Mouse (Mus musculus) brown adipose tissue, adult 24 weeks (tissue): ENCODE results near the gene BC049730. TPM values are rescaled to one million over a fixed set of nuclear protein-coding genes. Genes with fewer than 3 reads are reported as not detected.
"Not testable (repeated sequence)": the region's sequence is repeated elsewhere in the genome, so short reads cannot be mapped to it uniquely, and the experiment has no call there.

ENCODE experiments used
- H3K27ac ChIP-seq: fragments of 200-500 bp; replicated peaks from 2 replicates; pipeline ENCODE4 v1.5.1; 2012; ENCODE audit warnings: low read depth, mild to moderate bottlenecking, low read length
- H3K4me1 ChIP-seq: fragments of 200-500 bp; 2 replicates; pipeline ENCODE4 v1.6.1; 2012; ENCODE audit warnings: low read length, mixed read lengths; ENCODE audit not compliant: control insufficient read depth, insufficient read depth, insufficient read length
- H3K4me3 ChIP-seq: fragments of 200-500 bp; 2 replicates; pipeline ENCODE4 v1.5.1; 2012; ENCODE audit warnings: low read depth, mild to moderate bottlenecking, low read length, moderate library complexity; ENCODE audit not compliant: insufficient read depth
- polyA plus RNA-seq: library from polyadenylated mRNA; stranded (reverse); fragments of >200 nt; gene quantifications from 2 replicates; pipeline ENCODE4 v1.2.4, GENCODE M21; 2012; ENCODE audit not compliant: missing spikeins, insufficient read depth, insufficient read length

Gene BC049730
- polyA plus RNA-seq = not detected in 2 replicates

- H3K4me1 ChIP-seq = no peaks in the 10 kb centered on the region
- H3K4me3 ChIP-seq = no peak within 1 kb of the TSS
- no peak within 1 kb of the TSS for H3K27ac ChIP-seq
Observed at GRCm38 (mm10) chr7:24708832-24709292, at the start of gene BC049730. TSS of gene BC049730 (plus strand) at chr7:24709242.

GRCm38 (mm10) chr7:24659737-24660357, 49.2 kb upstream of the BC049730 start:
- Histone ChIP-seq H3K4me3 (no peak overlapping the region), H3K4me1 (no peaks in the 10 kb centered on the region), H3K27ac (no peak overlapping the region)

GRCm38 (mm10) chr7:24661118-24661904, 47.7 kb upstream of the BC049730 start:
- H3K27ac ChIP-seq = peak overlapping the region; percentile 13
- peak overlapping the region; percentile 18; the same call in 1 of the 2 replicates for H3K4me3 ChIP-seq
- no peaks in the 10 kb centered on the region for H3K4me1 ChIP-seq

GRCm38 (mm10) chr7:24662575-24662974, 46.5 kb upstream of the BC049730 start:
- no peaks in the 10 kb centered on the region for H3K4me1 ChIP-seq
- no peak overlapping the region for H3K27ac ChIP-seq
- H3K4me3 ChIP-seq = no peak overlapping the region

- Histone ChIP-seq H3K4me3 (no peak overlapping the region), H3K27ac (no peak overlapping the region)
Observed at GRCm38 (mm10) chr7:24664301-24664700, 44.7 kb upstream of the BC049730 start.

GRCm38 (mm10) chr7:24664959-24665358, 44.1 kb upstream of the BC049730 start:
- no peak overlapping the region for H3K4me3 ChIP-seq
- H3K4me1 ChIP-seq = no peaks in the 10 kb centered on the region
- H3K27ac ChIP-seq = no peak overlapping the region

More at GRCm38 (mm10) chr7:24664301-24664700, 44.7 kb upstream of the BC049730 start:
- H3K4me1 ChIP-seq = no peaks in the 10 kb centered on the region

- Histone ChIP-seq H3K4me1 (no peaks in the 10 kb centered on the region), H3K27ac (no peak overlapping the region), H3K4me3 (no peak overlapping the region)
Observed at GRCm38 (mm10) chr7:24671944-24672439, 37.0 kb upstream of the BC049730 start.

GRCm38 (mm10) chr7:24676575-24676974, 32.5 kb upstream of the BC049730 start, which contains the start of gene Tex101:
TSS of gene Tex101 (minus strand) at chr7:24676675.
- Histone ChIP-seq H3K27ac (no peak within 1 kb of the TSS), H3K4me3 (no peak within 1 kb of the TSS), H3K4me1 (no peaks in the 10 kb centered on the region)

- not testable (repeated sequence) for H3K4me3 ChIP-seq, H3K27ac ChIP-seq, H3K4me1 ChIP-seq
Observed at GRCm38 (mm10) chr7:24684121-24684520, 24.9 kb upstream of the BC049730 start.

GRCm38 (mm10) chr7:24687519-24687918, 21.5 kb upstream of the BC049730 start:
- H3K27ac ChIP-seq, H3K4me1 ChIP-seq, H3K4me3 ChIP-seq: not testable (repeated sequence)

- H3K4me1 ChIP-seq, H3K27ac ChIP-seq, H3K4me3 ChIP-seq: not testable (repeated sequence)
Observed at GRCm38 (mm10) chr7:24692693-24693092, 16.3 kb upstream of the BC049730 start.

GRCm38 (mm10) chr7:24697891-24698290, 11.2 kb upstream of the BC049730 start:
- H3K4me3 ChIP-seq, H3K4me1 ChIP-seq, H3K27ac ChIP-seq: not testable (repeated sequence)

- H3K4me1 ChIP-seq, H3K4me3 ChIP-seq, H3K27ac ChIP-seq: not testable (repeated sequence)
Observed at GRCm38 (mm10) chr7:24702841-24703240, 6.2 kb upstream of the BC049730 start.

GRCm38 (mm10) chr7:24715039-24715438, 6.0 kb downstream of the BC049730 start:
- Histone ChIP-seq H3K4me3 (no peak overlapping the region), H3K4me1 (no peaks in the 10 kb centered on the region), H3K27ac (no peak overlapping the region)

- H3K4me3 ChIP-seq, H3K4me1 ChIP-seq, H3K27ac ChIP-seq: not testable (repeated sequence)
Observed at GRCm38 (mm10) chr7:24726808-24727207, 17.8 kb downstream of the BC049730 start, which contains the start of gene Gm4763. TSS of gene Gm4763 (minus strand) at chr7:24726908.
